Mouse (Mus musculus): ENCODE results near the gene Cactin.

DNA sequence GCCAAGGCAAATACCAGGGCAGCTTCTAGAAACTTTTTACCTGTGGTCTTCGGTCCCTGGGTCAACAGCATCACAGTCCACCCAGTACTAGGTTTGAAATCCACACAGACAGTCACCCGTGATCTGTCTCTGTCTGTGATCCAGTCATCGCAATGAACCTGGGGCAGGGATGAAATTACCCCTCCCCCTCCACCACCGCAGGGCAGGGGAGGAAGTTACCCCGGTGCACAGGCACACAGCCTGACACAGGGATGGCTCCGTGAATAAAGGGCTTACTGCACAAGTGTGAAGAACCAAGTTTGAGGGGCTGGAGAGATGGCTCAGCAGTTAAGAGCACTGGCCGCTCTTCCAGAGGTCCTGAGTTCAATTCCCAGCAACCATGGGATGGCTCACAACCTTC, 17.1 kb upstream of the Cactin start:
- TF ChIP-seq CTCF (IDR thresholded peaks at IDR 0.05; ENCODE audit: low read depth) (no peak), EP300 (IDR thresholded peaks at IDR 0.05; ENCODE audit: low read depth) (no peak)

Measured in heart, postnatal 0 days (tissue).